Mouse (Mus musculus): ENCODE results near the gene Rpl5. TPM values are rescaled to one million over a fixed set of nuclear protein-coding genes. Genes with fewer than 3 reads are reported as not detected.

Rpl5 gene
- 2.8 and 7.8 TPM in 2 replicates for polyA plus RNA-seq (2012; rRNA removed)

DNA sequence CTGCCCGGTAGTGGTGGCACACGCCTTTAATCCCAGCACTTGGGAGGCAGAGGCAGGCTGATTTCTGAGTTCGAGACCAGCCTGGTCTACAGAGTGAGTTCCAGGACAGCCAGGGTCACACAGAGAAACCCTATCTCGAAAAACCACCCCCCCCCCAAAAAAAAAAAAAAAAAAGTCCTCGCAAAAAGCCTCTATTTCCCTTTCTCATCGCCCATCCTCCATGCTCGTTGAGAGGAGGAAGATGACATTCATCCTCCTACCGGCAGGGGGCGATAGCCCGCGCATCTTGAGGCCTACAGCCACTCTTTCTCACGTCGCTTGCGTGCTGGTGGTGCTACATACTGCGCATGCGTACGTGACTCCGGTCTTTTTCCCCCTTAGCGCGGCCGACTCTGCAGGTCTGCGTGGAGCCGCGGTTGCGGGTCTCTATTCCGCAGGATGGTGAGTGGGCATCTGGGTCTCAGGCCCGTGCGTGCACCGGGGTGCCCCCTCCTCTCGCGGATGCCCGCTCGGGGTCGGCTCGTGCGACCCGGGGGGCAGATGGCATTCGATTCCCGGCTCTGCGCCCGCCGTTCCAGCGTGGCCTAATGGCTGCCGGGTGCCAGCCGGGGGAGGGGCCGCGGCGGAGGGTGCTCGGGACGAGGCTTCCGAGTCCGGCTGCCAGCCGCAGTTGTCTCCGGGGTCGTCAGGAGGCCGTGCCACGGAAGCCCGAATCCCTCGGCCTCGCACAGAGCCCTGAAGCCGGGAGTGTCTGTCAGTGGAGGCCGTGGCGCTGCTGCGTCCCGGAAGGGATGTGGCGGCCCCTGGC lies at the start of gene Rpl5:
Rpl5 (plus strand) TSS at position 297 of the 808 bp plus-strand sequence.

DNA sequence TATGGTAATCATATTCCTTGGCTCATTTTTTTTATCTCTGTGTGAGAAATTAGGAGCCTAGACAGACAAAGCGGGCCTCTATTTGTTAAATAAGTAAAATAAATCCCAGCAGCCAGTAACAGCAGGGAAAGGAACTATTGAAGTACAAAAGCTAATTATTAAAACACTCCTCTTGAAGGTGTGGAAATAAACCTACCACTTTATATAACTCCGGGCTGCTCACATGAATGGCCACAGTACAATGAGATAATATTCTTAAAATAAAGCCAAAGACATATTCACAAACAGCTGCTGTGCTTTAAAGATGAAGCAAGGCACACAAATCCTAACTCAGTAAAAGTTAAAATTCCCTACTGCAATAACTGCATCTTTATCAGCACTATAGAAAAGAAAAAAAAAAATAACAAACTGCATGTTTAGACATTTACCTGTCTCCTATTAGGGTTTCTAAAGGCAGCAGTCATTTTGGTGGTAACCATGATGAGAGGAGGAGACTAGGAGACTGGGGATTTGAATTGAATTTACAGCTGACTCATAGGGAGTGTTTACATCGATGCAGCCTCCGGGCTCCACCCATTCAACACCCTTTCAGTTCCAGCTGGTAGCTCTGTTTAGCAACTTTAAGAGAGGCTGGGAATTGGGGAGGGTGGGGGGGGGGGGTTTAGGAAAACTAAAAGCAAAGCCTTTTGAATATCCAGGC lies 25.6 kb upstream of the Rpl5 start, which contains the start of gene Evi5:
Evi5 (minus strand) TSS at position 547 of the 700 bp plus-strand sequence.

Other genes starting within 250 kb of the Rpl5 start
- gene Gfi1, start 174.5 kb upstream of the Rpl5 start, polyA plus RNA-seq (2012; rRNA removed) = 0.12 and 0.34 TPM in 2 replicates
- not detected in 2 replicates for gene Ube2d2b, start 70.4 kb upstream of the Rpl5 start, polyA plus RNA-seq (2012; rRNA removed)
- 2.8 and 3.6 TPM in 2 replicates for gene Evi5, start 25.4 kb upstream of the Rpl5 start, polyA plus RNA-seq (2012; rRNA removed)
- 0.11 and 0.23 TPM in 2 replicates for gene Fam69a, start 86.6 kb downstream of the Rpl5 start, polyA plus RNA-seq (2012; rRNA removed)
- gene Mtf2, start 165.2 kb downstream of the Rpl5 start, polyA plus RNA-seq (2012; rRNA removed) = 1.4 and 1.6 TPM in 2 replicates
- gene Tmed5, start 232.1 kb downstream of the Rpl5 start, polyA plus RNA-seq (2012; rRNA removed) = 67.3 and 72.9 TPM in 2 replicates
- gene Ccdc18, start 232.4 kb downstream of the Rpl5 start, polyA plus RNA-seq (2012; rRNA removed) = not detected in 2 replicates

All from stomach, adult 2 months (tissue).